Comparison of ENCODE assay signal across 17 mouse cellular contexts in genomic region chr5:112932878-112933567, GRCm38 (mm10). TPM values are rescaled to one million over a fixed set of nuclear protein-coding genes. Genes with fewer than 3 reads are reported as not detected.
DNase-seq lines count a peak whose midpoint lies in the region; ATAC-seq lines count a peak whose summit lies in the region.
"Had no signal": no experiment of that assay in that cellular context is flagged by ENCODE, and none has a peak within 500 bp of the region (broad histone marks: within the 10 kb centered on the region; RNA-seq: fewer than 3 reads in every experiment).

No protein-coding gene starts in this region.

- H3K4me2 ChIP-seq in embryonic facial prominence, embryonic 13.5 days: no peak overlapping the region
- H3K4me2 ChIP-seq in heart, embryonic 13.5 days: peak overlapping the region; percentile 18; the same call in 1 of the 2 replicates
- H3K4me2 ChIP-seq in midbrain, embryonic 11.5 days: no peak overlapping the region
- H3K4me2 ChIP-seq: forebrain, embryonic 13.5 days; intestine, embryonic 15.5 days; liver, embryonic 15.5 days; neural tube, embryonic 12.5 days had no signal

- H3K27ac ChIP-seq in embryonic facial prominence, embryonic 13.5 days: peak overlapping the region; percentile 33; the same call in 1 of the 2 replicates
- peak overlapping the region; percentile 71 for H3K27ac ChIP-seq in heart, embryonic 13.5 days (replicated peaks)
- H3K27ac ChIP-seq in midbrain, embryonic 11.5 days (ENCODE audit: low read depth, low read length): no peak overlapping the region
- H3K27ac ChIP-seq: forebrain, embryonic 13.5 days; intestine, embryonic 15.5 days; limb, embryonic 10.5 days; liver, embryonic 15.5 days; neural tube, embryonic 12.5 days had no signal

- peaks cover 38% of the 10 kb centered on the region for H3K4me1 ChIP-seq in embryonic facial prominence, embryonic 13.5 days
- peaks cover 49% of the 10 kb centered on the region for H3K4me1 ChIP-seq in heart, embryonic 13.5 days
- H3K4me1 ChIP-seq in midbrain, embryonic 11.5 days (ENCODE audit: control insufficient read depth, insufficient read depth, low read length): no peaks in the 10 kb centered on the region; the same call in 1 of the 2 replicates
- H3K4me1 ChIP-seq: forebrain, embryonic 13.5 days; liver, embryonic 15.5 days had no signal

- no peaks in the 10 kb centered on the region for H3K9me3 ChIP-seq in embryonic facial prominence, embryonic 13.5 days
- no peaks in the 10 kb centered on the region for H3K9me3 ChIP-seq in heart, embryonic 13.5 days
- H3K9me3 ChIP-seq in midbrain, embryonic 11.5 days (ENCODE audit: control insufficient read depth, low read length): no peaks in the 10 kb centered on the region
- H3K9me3 ChIP-seq: forebrain, embryonic 13.5 days; intestine, embryonic 15.5 days; limb, embryonic 10.5 days; liver, embryonic 15.5 days; neural tube, embryonic 12.5 days had no signal

- H3K9ac ChIP-seq in embryonic facial prominence, embryonic 13.5 days: no peak overlapping the region
- no peak overlapping the region for H3K9ac ChIP-seq in heart, embryonic 13.5 days
- H3K9ac ChIP-seq in midbrain, embryonic 11.5 days (ENCODE audit: low read length): no peak overlapping the region
- H3K9ac ChIP-seq: forebrain, embryonic 13.5 days; intestine, embryonic 15.5 days; liver, embryonic 15.5 days; neural tube, embryonic 12.5 days had no signal

- intact Hi-C loops in heart, postnatal 25 days (cut with DNase I): no loop called here

- WGBS in embryonic facial prominence, embryonic 13.5 days: 61% methylated on average over 11 of the region's 11 CpGs
- 39% methylated on average over 11 of the region's 11 CpGs for WGBS in heart, embryonic 13.5 days
- WGBS in midbrain, embryonic 11.5 days: 82% methylated on average over 11 of the region's 11 CpGs

- peaks cover 16% of the 10 kb centered on the region; the same call in 1 of the 2 replicates for H3K36me3 ChIP-seq in embryonic facial prominence, embryonic 13.5 days
- H3K36me3 ChIP-seq in heart, embryonic 13.5 days: peaks cover 15% of the 10 kb centered on the region
- no peaks in the 10 kb centered on the region for H3K36me3 ChIP-seq in midbrain, embryonic 11.5 days (ENCODE audit: control insufficient read depth, insufficient read depth, low read length)
- H3K36me3 ChIP-seq: G1E; intestine, embryonic 15.5 days; limb, embryonic 10.5 days had no signal

- peak; percentile 65; the same call in 1 of the 2 replicates for ATAC-seq in embryonic facial prominence, embryonic 13.5 days (ENCODE audit: insufficient number of reproducible peaks, insufficient read depth, low FRiP score, low TSS enrichment, low read depth)
- peak; percentile 65; the same call in 1 of the 2 replicates for ATAC-seq in heart, embryonic 13.5 days (ENCODE audit: extremely low read depth, insufficient number of reproducible peaks, low FRiP score, low TSS enrichment)
- no peak for ATAC-seq in midbrain, embryonic 11.5 days (ENCODE audit: low FRiP score)
- ATAC-seq: forebrain, embryonic 13.5 days; intestine, embryonic 15.5 days; midbrain, embryonic 16.5 days had no signal

- peak; percentile 29 to 58 for DNase-seq in heart, adult 18-20 months
- no peak for DNase-seq in heart, postnatal 25 days (ENCODE audit: low spot score)
- peak; percentile 53 to 65 for DNase-seq in layer of hippocampus, adult 8-10 months (ENCODE audit: low spot score in 2 of 2)
- DNase-seq in midbrain, embryonic 11.5 days (ENCODE audit: low spot score, missing footprints): no peak
- no peak for DNase-seq in kidney, adult 8-10 months
- DNase-seq: cerebellum, adult 9-10 months; gastrocnemius, postnatal 14 days had no signal

- H3K27me3 ChIP-seq in embryonic facial prominence, embryonic 13.5 days: no peaks in the 10 kb centered on the region
- no peaks in the 10 kb centered on the region for H3K27me3 ChIP-seq in heart, embryonic 13.5 days (replicated peaks)
- no peaks in the 10 kb centered on the region for H3K27me3 ChIP-seq in midbrain, embryonic 11.5 days (ENCODE audit: control insufficient read depth, insufficient read depth, low read length)
- H3K27me3 ChIP-seq: forebrain, embryonic 13.5 days; intestine, embryonic 15.5 days; liver, embryonic 15.5 days; neural tube, embryonic 12.5 days had no signal

- no peak overlapping the region for H3K4me3 ChIP-seq in embryonic facial prominence, embryonic 13.5 days
- no peak overlapping the region for H3K4me3 ChIP-seq in heart, embryonic 13.5 days
- no peak overlapping the region for H3K4me3 ChIP-seq in midbrain, embryonic 11.5 days (ENCODE audit: low read depth, low read length)
- H3K4me3 ChIP-seq: forebrain, embryonic 13.5 days; intestine, embryonic 15.5 days; limb, embryonic 10.5 days; liver, embryonic 15.5 days; neural tube, embryonic 12.5 days had no signal

RNA-seq across cellular contexts. Expression of gene Myo18b, which starts 36.9 kb away (rescaled TPM):
- total RNA-seq in heart, adult 18-20 months (2021): 100 to 1,000 TPM; 197 to 201 TPM
- total RNA-seq in heart, postnatal 25 days (2021): 100 to 1,000 TPM; 253 to 259 TPM
- 0.89 and 1.9 TPM in 2 replicates for polyA plus RNA-seq in embryonic facial prominence, embryonic 13.5 days (2015; fragmentation: Nextera tagmentation; extraction: Ambion mirVana)
- polyA plus RNA-seq in heart, embryonic 13.5 days (2015; fragmentation: Nextera tagmentation; extraction: Ambion mirVana): 17.1 and 17.7 TPM in 2 replicates
- total RNA-seq in layer of hippocampus, adult 8-10 months (2022): 1 to 10 TPM; 1.5 to 2.1 (median 1.8) TPM
- polyA plus RNA-seq in midbrain, embryonic 11.5 days (2014; fragmentation: Nextera tagmentation; extraction: Ambion mirVana): 0.41 and 0.48 TPM in 2 replicates
- polyA plus RNA-seq: C2C12, G1E had no signal

Comparison
In these comparisons a context has a peak if more than half of its experiments do, and no peak if none do; other contexts are left out.
1. DNase-seq: peak in heart, adult 18-20 months (2 of 2) and layer of hippocampus, adult 8-10 months (2 of 2); none in heart, postnatal 25 days (single experiment), midbrain, embryonic 11.5 days (single experiment) and kidney, adult 8-10 months (0 of 2).
2. RNA of gene Myo18b, which starts 36.9 kb away (total RNA-seq): 253 to 259 TPM in heart, postnatal 25 days and 197 to 201 TPM in heart, adult 18-20 months; 1.5 to 2.1 TPM in layer of hippocampus, adult 8-10 months; every median in the first group is over 10 times any median in the second.